Mouse (Mus musculus) left cerebral cortex, adult 18-20 months (tissue): ENCODE measurements around the gene Pum2. TPM values are rescaled to one million over a fixed set of nuclear protein-coding genes. Genes with fewer than 3 reads are reported as not detected.
"Not testable (repeated sequence)": the region's sequence is repeated elsewhere in the genome, so short reads cannot be mapped to it uniquely, and the experiment has no call there.

ENCODE experiments used
- DNase-seq, 2 experiments: peaks; one replicate each; pipeline ENCODE4 v3.0.0; 2021 to 2022; ENCODE audit warnings: low spot score in 2 of 2, mixed read lengths in 1 of 2
- long read RNA-seq, 2 experiments: library from polyadenylated mRNA; stranded (forward); transcript quantifications; one replicate each; pipeline ENCODE4 v2.0.0; 2021
- total RNA-seq, 2 experiments: library from RNA; stranded (reverse); gene quantifications; 2 replicates each; pipeline ENCODE4 v1.2.3; 2021

Pum2 gene
- 100 to 1,000 TPM; 190 to 219 TPM for total RNA-seq
- long read RNA-seq, experiment 1, full-length matches to known transcripts = 9 of 53 reads
- long read RNA-seq, experiment 1, partial matches to known transcripts = 11 of 53 reads
- long read RNA-seq, experiment 1, other reads (novel, unspliced or antisense) = 33 of 53 reads
- long read RNA-seq, experiment 2, full-length matches to known transcripts = 2 of 19 reads
- long read RNA-seq, experiment 2, partial matches to known transcripts = 14 of 19 reads
- long read RNA-seq, experiment 2, other reads (novel, unspliced or antisense) = 3 of 19 reads

GRCm38 (mm10) chr12:8673974-8674306 is at the start of gene Pum2:
TSS of gene Pum2 (plus strand) at chr12:8674134.
- peak; percentile 89 to 94 for DNase-seq

DNA sequence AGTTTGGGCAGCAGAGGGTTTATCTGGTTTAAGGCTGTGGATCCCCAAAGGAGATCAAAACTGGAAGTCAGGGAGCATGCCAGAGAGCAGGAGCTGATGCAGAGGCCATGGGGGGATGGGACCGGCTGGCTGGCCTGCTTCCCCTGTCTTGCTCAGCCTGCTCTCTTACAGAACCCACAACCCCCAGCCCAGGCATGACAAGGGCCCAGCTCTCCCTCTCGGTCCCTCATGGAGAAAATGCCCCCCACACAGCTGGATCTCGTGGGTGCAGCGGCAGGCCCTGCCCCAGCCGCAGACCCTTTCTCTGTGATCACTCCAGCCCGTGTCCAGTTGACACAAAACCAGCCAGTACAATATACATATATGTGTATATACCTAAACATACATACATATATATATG is 44.4 kb upstream of the Pum2 start:
- DNase-seq = no peak

DNA sequence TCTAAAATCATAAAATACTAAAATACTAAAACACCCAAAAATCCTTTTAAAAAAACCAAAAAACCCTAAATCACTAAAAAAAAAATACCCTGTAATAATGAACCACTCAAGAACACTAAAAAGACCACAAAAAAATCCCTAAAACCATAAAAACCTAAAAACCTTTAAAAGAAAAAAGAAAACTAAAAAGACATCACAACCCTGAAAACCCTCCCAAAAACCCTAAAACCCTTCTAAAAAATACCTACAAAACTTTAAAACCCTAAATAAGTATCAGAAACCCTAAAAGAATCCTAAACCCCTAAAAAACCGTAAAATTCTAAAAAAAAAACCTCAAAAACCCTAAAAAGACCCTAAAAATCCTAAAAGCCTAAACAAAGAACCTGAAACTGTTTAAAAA is 42.2 kb upstream of the Pum2 start:
- DNase-seq = no peak

DNA sequence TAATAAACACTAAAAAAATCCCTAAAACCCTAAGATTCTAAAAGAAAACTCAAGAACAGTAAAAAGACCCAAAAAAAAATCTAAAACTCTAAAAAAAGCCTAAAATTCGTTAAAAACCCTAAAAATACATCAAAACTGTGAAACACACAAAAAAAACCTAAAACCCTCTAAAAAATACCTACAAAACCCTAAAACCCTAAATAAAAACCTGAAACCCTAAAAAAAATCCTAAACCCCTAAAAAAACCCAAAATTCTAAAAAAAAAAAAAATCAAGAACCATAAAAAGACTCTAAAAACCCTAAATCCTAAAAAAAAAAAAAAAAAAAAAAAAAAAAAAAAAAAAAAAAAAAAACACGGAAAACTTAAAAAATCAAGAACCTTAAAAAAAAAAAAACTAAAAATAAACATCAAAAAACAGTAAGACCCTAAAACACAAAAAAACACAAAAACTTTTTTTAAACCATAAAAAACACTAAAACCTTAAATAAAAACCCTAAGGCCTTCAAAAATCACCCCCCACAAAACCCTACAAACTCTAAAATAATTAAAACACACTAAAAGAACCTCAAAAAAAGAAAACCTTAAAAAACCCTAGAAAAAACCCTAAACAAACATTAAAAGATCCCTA is 41.1 kb upstream of the Pum2 start:
- no peak for DNase-seq

- no peak for DNase-seq
These were observed 39.6 kb upstream of the Pum2 start for GRCm38 (mm10) chr12:8634306-8634705.

- no peak for DNase-seq
These were observed 38.4 kb upstream of the Pum2 start for GRCm38 (mm10) chr12:8635546-8635945.

DNA sequence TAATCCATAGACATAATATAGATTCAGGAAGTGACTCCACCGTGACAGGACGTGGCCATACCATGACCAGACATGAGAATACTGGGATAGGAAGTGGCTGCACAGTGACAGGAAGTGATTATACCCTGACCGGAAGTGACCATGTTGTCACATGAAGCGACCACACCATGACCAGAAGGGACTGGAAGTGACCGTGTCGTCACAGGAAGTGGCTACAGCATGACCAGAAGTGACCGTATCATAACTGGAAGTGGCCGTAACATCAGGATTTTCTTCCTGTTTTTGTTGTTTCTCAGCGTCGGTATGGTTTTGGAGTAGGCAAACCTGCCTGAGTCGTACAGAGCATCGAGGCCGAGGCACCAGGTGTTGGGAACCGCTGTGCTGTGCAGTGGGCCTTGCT is 37.0 kb upstream of the Pum2 start:
- no peak for DNase-seq

- DNase-seq = peak; percentile 71 to 78
These were observed 35.4 kb upstream of the Pum2 start for GRCm38 (mm10) chr12:8638411-8639087.

GRCm38 (mm10) chr12:8640186-8640585 is 33.7 kb upstream of the Pum2 start:
- not testable (repeated sequence) for DNase-seq

- peak; percentile 99 to 100 for DNase-seq
These were observed 33.1 kb upstream of the Pum2 start for GRCm38 (mm10) chr12:8640711-8641424.

GRCm38 (mm10) chr12:8641425-8641735 is 32.6 kb upstream of the Pum2 start:
- no peak for DNase-seq

GRCm38 (mm10) chr12:8648211-8648610 is 25.7 kb upstream of the Pum2 start:
- DNase-seq = not testable (repeated sequence)

DNA sequence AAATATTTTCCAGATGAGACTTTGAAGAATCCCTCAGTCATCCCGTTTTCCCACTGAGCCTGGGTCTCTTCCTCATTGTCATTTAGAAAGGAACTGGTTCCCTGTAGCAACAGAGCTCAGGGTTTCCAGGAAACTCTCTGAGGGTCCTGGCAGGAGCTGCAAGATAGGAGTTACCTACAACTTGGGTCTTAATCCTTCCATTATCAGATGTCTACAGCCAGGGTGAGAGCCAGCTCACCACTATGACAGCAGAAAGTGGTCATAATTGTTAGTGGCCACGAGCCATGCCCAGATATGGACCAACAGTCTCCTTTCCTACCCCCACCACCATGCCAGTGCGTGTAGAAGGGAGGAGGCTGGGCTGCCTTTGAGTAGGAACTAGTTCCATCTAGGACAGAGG is 23.9 kb upstream of the Pum2 start:
- not testable (repeated sequence) for DNase-seq

GRCm38 (mm10) chr12:8656596-8656995 is 17.3 kb upstream of the Pum2 start:
- DNase-seq = no peak

DNA sequence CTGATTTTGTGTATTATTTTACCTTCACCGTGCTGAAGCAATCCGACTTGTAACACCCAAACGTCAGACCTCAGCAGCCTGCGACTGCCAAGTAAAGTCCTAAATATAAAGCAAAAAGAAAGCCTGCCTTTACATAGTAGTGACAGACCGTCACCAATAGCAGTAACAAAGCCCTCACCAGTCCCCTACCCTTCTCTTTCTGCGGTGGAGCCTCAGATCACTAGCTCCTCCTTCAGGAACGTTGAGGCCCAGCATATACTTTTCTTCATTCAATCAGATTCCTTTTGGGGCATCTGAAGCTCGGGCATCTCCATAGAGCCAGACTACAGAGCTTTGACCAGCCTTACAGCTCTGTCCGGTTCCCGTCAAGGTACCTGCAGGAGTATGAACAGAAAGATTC is 16.8 kb upstream of the Pum2 start:
- no peak for DNase-seq

- no peak for DNase-seq
These were observed 16.1 kb upstream of the Pum2 start for GRCm38 (mm10) chr12:8657629-8658366.

- no peak for DNase-seq
These were observed 14.3 kb upstream of the Pum2 start for GRCm38 (mm10) chr12:8659406-8660279.

GRCm38 (mm10) chr12:8661747-8662146 is 12.2 kb upstream of the Pum2 start:
- DNase-seq = no peak

- no peak for DNase-seq
These were observed 11.8 kb upstream of the Pum2 start for GRCm38 (mm10) chr12:8662175-8662574.

DNA sequence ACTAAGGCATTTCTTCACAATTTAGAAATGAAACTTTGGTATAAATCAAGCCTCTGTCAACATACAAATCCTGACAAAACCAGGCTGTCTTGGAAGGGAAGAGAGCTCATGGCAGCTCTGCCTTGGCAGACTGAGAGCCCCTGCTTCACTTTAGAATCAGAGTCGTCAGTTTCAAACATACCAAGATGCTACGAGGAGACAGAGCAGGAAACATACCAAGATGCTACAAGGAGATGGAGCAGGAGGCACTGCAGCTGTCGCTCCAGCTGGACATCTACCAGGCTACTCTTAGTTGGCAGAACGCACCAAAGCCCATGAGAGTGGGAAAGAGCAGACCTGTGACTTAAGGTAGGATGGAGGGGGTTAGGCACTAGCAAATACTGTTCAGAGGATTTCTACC is 11.2 kb upstream of the Pum2 start:
- DNase-seq = no peak
